Mouse (Mus musculus) 3134 (cell line): ENCODE results near the gene Gucy2e.

Experiments used
- DNase-seq: peaks from one replicate; pipeline ENCODE4 v3.0.0-alpha.2; 2011; ENCODE audit warnings: low spot score; ENCODE audit not compliant: insufficient read length; ENCODE audit errors: extremely low read depth

The Gucy2e gene

DNA sequence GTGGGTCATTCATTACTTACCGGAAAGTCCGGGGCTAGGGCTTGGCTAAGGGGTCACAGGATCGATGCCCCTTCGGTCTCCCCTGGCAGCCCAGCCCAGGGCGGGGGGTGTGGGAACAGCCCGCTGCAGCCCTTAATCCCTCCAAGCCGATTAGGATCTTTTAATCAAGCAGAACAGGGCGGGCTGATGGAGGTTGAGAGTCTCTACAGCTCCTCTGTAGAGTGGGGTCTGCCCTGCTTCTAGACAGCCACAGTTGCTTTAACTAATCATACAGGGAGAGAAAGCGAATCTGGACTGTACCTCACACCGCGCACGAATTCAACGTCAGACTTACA, at the start of gene Gucy2e:
Gucy2e (minus strand) TSS at position 111 of the 335 bp plus-strand sequence.
- DNase-seq, result no peak

- DNase-seq, result no peak
These were observed 40.4 kb upstream of the Gucy2e start for GRCm38 (mm10) chr11:69277267-69277666.

GRCm38 (mm10) chr11:69276081-69276480, 39.2 kb upstream of the Gucy2e start:
- DNase-seq, result no peak

DNA sequence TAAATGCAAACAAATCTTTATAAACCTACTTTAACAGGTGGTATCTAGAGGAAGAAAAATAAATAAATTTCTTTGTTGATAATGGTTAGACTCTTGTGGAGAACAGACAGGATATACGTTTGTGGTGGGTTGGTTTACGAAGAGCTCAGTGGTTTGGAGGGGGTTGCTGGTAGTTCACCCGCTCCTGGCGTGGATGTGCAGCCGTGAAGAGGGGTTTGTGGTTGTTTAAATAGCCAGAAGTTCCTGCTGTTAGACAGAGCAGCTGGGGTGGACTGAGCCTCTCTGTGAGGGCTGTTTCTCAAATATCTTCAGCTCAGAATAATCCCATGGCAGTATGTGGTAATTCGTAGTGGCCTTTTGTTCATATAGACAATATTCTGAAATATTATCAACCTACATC, 38.8 kb upstream of the Gucy2e start:
- DNase-seq, result no peak

GRCm38 (mm10) chr11:69272122-69272740, 35.4 kb upstream of the Gucy2e start:
- peak; percentile 48 for DNase-seq

GRCm38 (mm10) chr11:69269575-69269974, 32.7 kb upstream of the Gucy2e start:
- DNase-seq, result no peak

- DNase-seq, result no peak
These were observed 31.3 kb upstream of the Gucy2e start for GRCm38 (mm10) chr11:69268100-69268499.

DNA sequence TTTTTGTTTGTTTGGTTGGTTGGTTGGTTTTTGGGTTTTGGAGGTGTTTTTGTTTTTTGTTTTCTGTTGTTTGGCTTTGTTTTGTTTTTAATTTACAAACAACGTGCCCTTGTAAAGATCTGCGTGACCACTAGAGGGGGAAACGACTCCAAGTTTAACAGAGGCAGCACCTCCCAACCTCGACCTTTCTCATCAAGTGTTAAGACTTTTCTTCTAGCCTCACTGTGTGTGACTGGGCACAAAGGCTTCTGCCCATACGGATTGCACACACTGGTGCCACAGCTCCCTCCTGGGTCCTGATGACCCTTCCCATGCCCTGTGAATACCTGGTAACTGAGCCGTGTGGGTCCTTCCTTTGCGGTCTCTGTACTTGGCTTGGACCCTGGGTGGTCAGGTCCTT, 30.5 kb upstream of the Gucy2e start:
- DNase-seq, result no peak

GRCm38 (mm10) chr11:69266253-69266652, 29.4 kb upstream of the Gucy2e start:
- no peak for DNase-seq

DNA sequence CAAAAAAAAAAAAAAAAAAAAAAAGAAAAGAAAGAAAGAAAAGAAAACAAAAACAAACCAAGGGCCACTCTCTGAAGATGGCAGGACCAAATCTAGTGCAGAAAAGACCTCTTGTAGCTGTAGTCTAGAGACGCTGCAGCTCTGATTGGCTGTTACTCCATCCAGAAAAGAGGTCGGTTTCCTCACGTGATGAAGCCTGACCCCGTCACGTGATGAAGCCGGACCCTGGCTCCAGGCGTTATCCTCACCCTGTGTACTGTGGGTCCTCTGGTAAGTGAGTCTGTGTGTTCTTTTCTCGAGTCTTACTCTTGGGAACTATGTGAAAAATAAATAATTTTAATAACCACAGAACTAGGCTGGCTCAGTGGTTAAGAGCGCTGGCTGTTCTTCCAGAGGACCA, 28.6 kb upstream of the Gucy2e start:
- no peak for DNase-seq

GRCm38 (mm10) chr11:69264276-69264675, 27.4 kb upstream of the Gucy2e start:
- DNase-seq, result no peak

DNA sequence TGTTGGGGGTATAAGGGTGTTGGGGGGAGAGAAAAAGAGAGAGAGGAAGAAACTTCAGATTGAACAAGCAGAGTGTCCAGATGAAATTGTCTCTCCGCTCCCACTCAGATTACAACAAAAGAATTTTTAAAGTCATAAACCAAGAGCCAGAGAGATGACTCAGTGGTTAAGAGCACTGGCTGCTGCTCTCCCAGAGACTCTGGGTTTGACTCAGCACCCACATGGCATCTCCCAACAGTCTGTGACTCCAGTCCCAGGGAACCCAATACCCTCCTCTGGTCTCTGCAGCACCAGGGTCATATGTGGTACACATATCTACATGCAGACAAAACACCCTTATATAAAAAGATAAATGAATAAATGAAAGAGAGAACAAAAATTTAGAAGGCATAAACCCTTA, 23.3 kb upstream of the Gucy2e start:
- peak; percentile 57 for DNase-seq

DNA sequence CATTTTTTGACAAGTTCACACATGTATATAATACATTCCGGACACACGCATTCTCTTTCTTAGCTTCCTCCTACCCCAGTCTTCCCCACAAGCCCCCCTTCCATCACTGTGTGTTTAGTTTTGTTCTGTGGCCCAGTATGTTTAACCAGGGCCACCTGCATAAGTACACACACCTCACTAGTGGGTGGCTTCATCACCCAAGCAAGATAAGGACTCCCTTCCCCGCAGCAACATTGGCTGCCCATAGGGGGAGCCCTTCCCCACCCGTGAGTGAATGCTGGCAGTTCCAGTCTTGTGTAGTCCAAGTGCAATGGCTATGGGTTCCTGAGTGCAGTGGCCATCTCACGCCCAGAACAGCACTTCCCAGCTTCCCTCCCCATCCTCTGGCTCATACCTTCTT, 21.5 kb upstream of the Gucy2e start:
- DNase-seq, result no peak

GRCm38 (mm10) chr11:69257807-69258206, 21.0 kb upstream of the Gucy2e start:
- DNase-seq, result no peak

DNA sequence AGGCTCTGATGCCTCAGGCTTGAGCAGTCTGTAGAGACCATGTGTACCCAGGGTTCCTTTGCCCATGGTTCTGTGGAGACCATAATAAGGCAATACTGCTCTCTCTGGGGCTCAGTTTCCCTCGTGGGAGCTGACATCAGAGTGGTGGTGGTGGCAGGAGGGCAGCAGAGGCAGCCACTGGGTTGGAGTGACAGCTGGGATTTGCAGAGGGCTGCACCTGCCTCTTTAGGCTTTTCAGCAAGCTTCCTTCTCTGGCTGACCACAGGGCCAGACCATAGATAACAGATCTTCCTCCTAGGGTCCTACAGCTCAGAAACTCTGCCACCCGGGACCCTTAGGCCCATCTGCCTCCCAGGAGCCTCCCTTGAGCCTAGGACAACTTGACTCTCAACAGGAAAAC, 20.2 kb upstream of the Gucy2e start:
- DNase-seq, result no peak

DNA sequence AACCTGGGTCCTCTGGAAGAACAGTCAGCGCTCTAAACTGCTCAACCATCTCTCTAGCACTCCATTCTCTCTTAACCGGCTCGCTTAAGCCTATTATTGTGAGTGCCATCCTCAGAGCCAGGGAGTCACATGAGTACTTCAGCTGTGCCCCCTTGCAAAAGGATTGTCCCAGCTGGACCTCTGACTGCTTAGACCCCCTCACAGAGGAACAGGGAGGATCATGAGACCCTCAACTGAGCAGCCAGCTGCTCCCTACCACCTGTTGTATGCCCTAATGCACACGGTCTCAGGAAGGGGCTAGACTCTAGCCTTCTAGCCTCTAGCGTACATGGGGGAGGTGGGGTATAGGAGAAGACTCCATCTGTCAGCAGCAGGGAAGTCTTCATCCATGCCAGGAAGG, 18.0 kb upstream of the Gucy2e start:
- no peak for DNase-seq

GRCm38 (mm10) chr11:69253131-69253530, 16.3 kb upstream of the Gucy2e start:
- DNase-seq, result peak; percentile 61

- no peak for DNase-seq
These were observed 15.1 kb upstream of the Gucy2e start for GRCm38 (mm10) chr11:69251953-69252352.

- DNase-seq, result no peak
These were observed 14.5 kb upstream of the Gucy2e start for GRCm38 (mm10) chr11:69251135-69251842.

DNA sequence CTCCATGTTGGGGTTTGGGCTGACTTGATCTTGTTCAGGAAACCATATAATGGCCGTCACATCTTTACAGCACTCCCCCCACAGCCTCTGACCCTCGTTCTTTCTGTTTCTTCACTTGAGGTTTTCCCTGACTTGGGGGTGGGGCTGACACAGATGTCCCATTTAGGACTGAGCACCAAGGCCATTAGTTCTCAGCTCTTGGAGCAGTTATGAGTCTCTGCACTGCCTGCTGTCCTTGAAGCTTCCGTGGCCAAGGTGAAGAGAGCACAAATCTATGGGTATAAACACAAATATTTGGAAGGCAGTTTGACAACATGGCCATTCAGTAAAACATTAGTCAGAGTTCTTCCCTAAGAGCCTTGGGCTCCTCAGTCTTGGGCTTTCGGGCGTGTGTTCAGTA, 13.3 kb upstream of the Gucy2e start:
- DNase-seq, result no peak

DNA sequence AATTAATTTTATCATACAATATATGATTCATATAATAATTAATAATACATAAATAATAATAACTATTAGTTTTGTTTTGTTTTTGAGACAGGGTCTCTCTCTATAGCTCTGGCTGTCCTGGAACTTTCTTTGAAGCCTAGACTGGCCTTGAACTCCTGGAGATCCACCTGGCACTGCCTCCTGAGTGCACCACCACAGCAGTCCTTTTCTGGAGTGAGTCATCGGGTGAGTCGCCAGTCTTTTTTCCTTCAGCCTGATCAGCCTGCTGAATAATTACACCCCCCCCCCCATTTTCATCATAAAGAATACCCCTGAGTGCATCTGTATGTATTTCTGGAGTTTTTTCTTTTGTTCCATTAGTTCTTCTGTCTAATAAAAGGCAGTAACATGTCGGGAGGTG, 12.3 kb upstream of the Gucy2e start:
- no peak for DNase-seq

DNA sequence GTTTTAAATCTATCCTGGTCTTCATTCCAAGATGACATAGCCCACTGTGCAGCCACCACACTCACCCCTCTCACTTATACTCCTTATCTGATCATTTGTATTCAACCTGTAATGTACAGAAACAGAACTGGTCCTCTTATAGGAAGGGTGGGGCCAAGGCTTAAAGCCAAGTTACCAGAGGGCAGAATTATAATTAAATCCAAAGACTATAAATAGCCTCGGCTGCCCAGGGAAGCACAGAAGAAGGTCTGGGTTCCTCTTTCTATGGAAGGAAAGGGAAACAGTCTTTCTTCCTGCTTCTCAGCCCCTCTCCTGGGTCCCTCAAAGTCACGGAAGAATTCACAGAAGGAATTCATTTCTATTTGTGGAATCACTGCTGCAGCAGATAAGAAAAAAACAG, 8.8 kb upstream of the Gucy2e start:
- no peak for DNase-seq

DNA sequence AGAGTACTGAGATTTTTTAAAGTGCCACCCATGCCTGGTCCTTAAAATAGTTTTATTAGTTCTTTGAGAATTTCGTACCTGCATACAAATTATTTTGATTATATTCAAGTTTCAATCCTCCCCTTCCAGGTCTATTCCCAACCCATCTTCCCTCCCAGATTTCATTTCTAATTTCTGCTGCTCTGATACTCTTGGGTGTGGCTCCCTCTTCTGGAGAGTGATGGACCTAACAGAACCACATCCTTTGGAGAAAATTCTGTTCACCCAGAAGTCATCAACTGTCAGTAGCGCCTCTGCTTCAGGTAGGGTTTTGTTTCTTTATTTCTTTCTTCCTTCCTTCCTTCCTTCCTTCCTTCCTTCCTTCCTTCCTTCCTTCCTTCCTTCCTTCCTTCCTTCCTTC, 8.1 kb upstream of the Gucy2e start:
- no peak for DNase-seq
